Mouse (Mus musculus): ENCODE measurements around the gene Htr2b.

The Htr2b gene

GRCm38 (mm10) chr1:86094413-86094812 is 17.4 kb downstream of the Htr2b start:
- DNase-seq (ENCODE audit: extremely low spot score), result no peak

DNA sequence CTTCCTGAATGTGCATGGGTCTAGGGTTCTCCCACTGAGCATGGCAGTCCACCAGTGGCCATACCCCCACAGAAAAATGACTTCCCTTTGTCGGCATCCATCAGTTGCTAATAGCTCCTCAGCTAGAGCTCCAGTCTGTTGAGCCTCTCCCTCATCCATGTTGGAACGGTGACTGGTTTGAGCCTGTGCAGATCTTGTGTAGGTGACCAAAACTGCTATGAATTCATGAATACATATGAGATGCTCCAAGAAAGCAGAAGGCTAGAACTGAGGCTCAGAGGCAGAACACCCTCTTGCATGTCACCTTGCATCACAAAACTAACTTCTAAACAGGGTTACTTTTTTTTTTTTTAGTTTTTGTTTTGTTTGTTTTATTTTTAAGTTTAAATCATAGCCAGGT is 35.2 kb downstream of the Htr2b start:
- no peak for DNase-seq (ENCODE audit: extremely low spot score)

- DNase-seq (ENCODE audit: extremely low spot score), result peak; percentile 91
Measured at GRCm38 (mm10) chr1:86064271-86064991, 47.3 kb downstream of the Htr2b start, which contains the start of gene Psmd1. Gene Psmd1, plus strand, starts transcription at chr1:86064387.

DNA sequence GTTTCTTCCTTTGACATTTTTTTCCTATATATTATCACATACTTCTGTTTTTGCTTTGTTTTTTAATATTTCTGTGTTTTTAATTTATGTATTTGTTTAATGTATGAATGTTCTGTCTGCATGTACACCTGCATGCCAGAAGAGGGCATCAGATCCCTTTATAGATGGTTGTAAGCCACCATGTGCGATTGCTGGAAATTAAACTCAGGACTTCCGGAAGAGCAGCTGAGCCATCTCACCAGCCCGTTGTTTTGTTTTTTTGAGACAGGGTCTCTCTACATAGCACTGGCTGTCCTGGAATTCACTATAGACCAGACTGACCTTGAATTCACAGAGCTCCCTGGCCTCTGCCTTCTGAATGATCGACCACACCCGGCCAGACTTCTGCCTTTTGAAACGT is 49.2 kb downstream of the Htr2b start:
- DNase-seq (ENCODE audit: extremely low spot score), result no peak

DNA sequence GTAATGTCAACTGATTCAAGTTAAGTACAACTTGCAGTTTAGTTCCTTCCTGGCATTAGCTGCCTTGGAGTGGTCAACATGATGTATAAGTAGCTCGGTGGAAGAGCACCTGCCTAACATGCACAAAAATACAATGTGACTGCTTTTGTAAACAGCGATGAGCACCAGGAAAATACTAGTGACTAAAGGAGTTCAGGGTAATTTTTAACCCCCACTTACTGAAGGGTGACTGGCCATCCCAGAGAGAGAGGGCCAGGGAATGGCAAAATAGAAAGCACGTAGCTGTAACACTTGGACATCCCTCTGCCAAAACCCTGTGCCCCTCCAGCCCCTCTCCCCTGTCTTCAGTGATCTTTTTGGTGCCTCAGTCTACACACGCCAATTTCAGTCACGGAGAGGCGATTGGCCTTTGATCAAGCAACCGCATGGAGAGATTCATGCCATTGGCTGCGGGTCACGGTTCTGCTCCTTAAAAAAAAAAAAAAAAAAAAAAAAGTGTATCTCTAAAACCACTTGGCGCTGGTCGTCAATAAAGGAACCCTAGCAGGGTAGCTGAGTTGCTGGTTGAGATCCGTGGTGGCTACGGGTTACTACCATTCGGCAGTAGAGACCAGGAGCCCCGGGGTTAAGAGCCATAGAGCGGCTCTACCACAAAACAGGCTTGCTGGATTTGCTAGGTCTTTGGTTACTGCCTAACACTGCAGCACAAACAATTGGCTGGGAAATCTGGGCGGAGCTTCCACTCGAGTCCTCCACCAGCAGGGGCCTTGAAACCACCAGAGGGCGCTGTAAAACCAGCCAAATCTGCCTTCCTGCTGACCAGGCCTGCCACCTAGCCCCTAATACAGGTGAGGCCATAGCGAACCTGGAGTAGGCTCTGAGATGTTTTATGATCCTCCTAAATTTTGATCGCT is 52.7 kb downstream of the Htr2b start:
- peak; percentile 92 for DNase-seq (ENCODE audit: extremely low spot score)

GRCm38 (mm10) chr1:86056284-86056683 is 55.5 kb downstream of the Htr2b start:
- no peak for DNase-seq (ENCODE audit: extremely low spot score)

DNA sequence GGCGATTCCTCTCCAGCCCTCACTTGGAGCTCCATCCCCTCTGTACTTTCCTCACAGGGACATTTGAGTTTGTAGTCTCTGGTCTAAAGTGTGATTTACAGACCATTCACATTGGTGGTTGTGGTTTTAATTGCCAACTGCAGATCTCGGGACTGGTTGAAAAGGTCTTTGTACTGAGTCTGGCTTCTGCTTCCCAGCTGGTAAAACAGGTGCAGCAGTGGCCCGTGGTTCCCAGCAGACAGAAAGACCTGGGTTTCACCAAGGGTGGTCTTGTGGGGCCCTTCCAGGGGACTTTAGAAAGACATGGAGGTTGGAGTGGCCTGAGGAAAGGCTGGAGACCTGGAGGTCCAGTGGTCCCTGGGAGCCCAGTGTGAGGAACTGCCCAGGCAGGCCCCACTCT is 56.8 kb downstream of the Htr2b start:
- no peak for DNase-seq (ENCODE audit: extremely low spot score)

- no peak for DNase-seq (ENCODE audit: extremely low spot score)
Measured at GRCm38 (mm10) chr1:86053198-86053921, 58.4 kb downstream of the Htr2b start.
